In the genomic region with DNA sequence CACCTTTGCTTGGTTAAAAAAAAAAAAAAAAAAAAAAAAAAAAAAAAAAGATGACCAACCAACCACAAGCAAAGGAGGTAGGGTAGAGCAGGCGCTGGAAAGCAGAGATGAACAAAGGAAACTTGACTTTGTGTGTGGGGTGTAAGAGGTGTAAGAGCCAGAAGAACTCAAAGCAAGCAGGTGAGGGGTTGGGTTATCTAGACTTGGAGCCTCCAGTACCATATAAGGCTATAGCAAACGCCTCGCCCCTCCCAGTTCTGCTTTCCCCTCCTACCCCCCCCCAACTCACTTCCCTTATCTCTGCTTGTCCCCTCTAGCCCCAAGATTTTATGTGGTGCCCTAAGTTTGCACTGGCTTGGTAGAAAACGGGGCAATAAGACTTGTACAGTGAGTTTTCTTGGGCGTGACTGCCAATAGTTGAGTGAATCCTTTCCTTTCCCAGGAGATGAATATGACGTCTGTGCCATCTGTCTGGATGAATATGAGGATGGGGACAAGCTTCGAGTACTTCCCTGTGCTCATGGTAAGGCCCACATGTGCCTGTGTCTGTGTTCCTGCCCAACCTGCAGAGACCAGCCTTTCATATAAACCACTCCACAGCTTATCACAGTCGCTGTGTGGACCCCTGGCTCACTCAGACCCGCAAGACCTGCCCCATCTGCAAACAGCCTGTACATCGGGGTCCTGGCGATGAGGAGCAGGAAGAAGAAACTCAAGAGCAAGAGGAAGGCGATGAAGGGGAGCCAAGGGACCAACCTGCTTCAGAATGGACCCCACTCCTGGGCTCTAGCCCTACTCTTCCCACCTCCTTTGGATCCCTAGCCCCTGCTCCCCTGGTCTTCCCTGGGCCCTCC, we compare ENCODE assay signal across 8 mouse cellular contexts. TPM values are rescaled to one million over a fixed set of nuclear protein-coding genes. Genes with fewer than 3 reads are reported as not detected.
DNase-seq lines count a peak whose midpoint lies in the region; ATAC-seq and TF ChIP-seq lines count a peak whose summit lies in the region.

No protein-coding gene starts in this region.

- H3K4me3 ChIP-seq in midbrain, embryonic 10.5 days, result peak overlapping the region; percentile 18; the same call in 1 of the 2 replicates
- H3K4me3 ChIP-seq in midbrain, postnatal 0 days (ENCODE audit: low read depth, low read length), result no peak overlapping the region
- H3K4me3 ChIP-seq in limb, embryonic 12.5 days (replicated peaks), result 0 out of 2 replicates have a peak overlapping the region, but pooled peaks have one; percentile 9
- no peak overlapping the region for H3K4me3 ChIP-seq in midbrain, embryonic 13.5 days (replicated peaks)

- H3K9me3 ChIP-seq in midbrain, embryonic 10.5 days (replicated peaks), result no peaks in the 10 kb centered on the region
- H3K9me3 ChIP-seq in midbrain, postnatal 0 days (ENCODE audit: low read length), result no peaks in the 10 kb centered on the region
- no peaks in the 10 kb centered on the region for H3K9me3 ChIP-seq in limb, embryonic 12.5 days
- H3K9me3 ChIP-seq in midbrain, embryonic 13.5 days, result no peaks in the 10 kb centered on the region

- H3K27ac ChIP-seq in midbrain, embryonic 10.5 days (replicated peaks), result no peak overlapping the region
- no peak overlapping the region for H3K27ac ChIP-seq in midbrain, postnatal 0 days (ENCODE audit: low read depth, low read length)
- peak overlapping the region; percentile 13 for H3K27ac ChIP-seq in limb, embryonic 12.5 days
- H3K27ac ChIP-seq in midbrain, embryonic 13.5 days, result no peak overlapping the region

- no peak for ATAC-seq in midbrain, postnatal 0 days (ENCODE audit: low FRiP score)
- ATAC-seq in limb, embryonic 12.5 days (ENCODE audit: insufficient number of reproducible peaks, insufficient read depth, low FRiP score, low TSS enrichment, low read depth), result no peak
- no peak for ATAC-seq in midbrain, embryonic 13.5 days

- H3K36me3 ChIP-seq in midbrain, embryonic 10.5 days, result peaks cover 55% of the 10 kb centered on the region
- H3K36me3 ChIP-seq in midbrain, postnatal 0 days (ENCODE audit: insufficient read depth, low read length), result peaks cover 27% of the 10 kb centered on the region
- H3K36me3 ChIP-seq in limb, embryonic 12.5 days, result peaks cover 51% of the 10 kb centered on the region
- H3K36me3 ChIP-seq in midbrain, embryonic 13.5 days, result peaks cover 41% of the 10 kb centered on the region

- peak; percentile 21 for DNase-seq in cerebellum, adult 8-10 months
- DNase-seq in cerebellum, postnatal 10 days, result no peak
- DNase-seq in midbrain, embryonic 10.5 days (ENCODE audit: low spot score), result no peak
- no peak for DNase-seq in midbrain, postnatal 0 days (ENCODE audit: low spot score)
- DNase-seq in thymus, postnatal 10 days (ENCODE audit: low spot score in 2 of 2), result peak; percentile 45
- DNase-seq in urinary bladder, postnatal 36 days (ENCODE audit: low spot score in 2 of 2), result no peak

- no peak overlapping the region for H3K9ac ChIP-seq in midbrain, postnatal 0 days (replicated peaks; ENCODE audit: low read length, poor library complexity, severe bottlenecking)
- H3K9ac ChIP-seq in limb, embryonic 12.5 days (replicated peaks), result no peak overlapping the region
- H3K9ac ChIP-seq in midbrain, embryonic 13.5 days (replicated peaks), result no peak overlapping the region

- WGBS in midbrain, embryonic 10.5 days, result 81% methylated on average over 12 of the region's 12 CpGs
- 80% methylated on average over 12 of the region's 12 CpGs for WGBS in midbrain, postnatal 0 days
- 80% methylated on average over 12 of the region's 12 CpGs for WGBS in limb, embryonic 12.5 days
- 84% methylated on average over 12 of the region's 12 CpGs for WGBS in midbrain, embryonic 13.5 days

- no peak for TF ChIP-seq CTCF in midbrain, postnatal 0 days (IDR thresholded peaks at IDR 0.05)

- no peaks in the 10 kb centered on the region for H3K27me3 ChIP-seq in midbrain, embryonic 10.5 days (ENCODE audit: low read depth, poor library complexity, severe bottlenecking)
- no peaks in the 10 kb centered on the region for H3K27me3 ChIP-seq in midbrain, postnatal 0 days (ENCODE audit: insufficient read depth, low read length)
- H3K27me3 ChIP-seq in limb, embryonic 12.5 days, result no peaks in the 10 kb centered on the region
- H3K27me3 ChIP-seq in midbrain, embryonic 13.5 days, result no peaks in the 10 kb centered on the region

- peaks cover 60% of the 10 kb centered on the region for H3K4me1 ChIP-seq in midbrain, embryonic 10.5 days
- H3K4me1 ChIP-seq in midbrain, postnatal 0 days (ENCODE audit: insufficient read depth, low read length), result peaks cover 13% of the 10 kb centered on the region
- H3K4me1 ChIP-seq in limb, embryonic 12.5 days (replicated peaks), result peaks cover 58% of the 10 kb centered on the region
- peaks cover 59% of the 10 kb centered on the region for H3K4me1 ChIP-seq in midbrain, embryonic 13.5 days (replicated peaks)

- no peak overlapping the region for H3K4me2 ChIP-seq in midbrain, postnatal 0 days (ENCODE audit: low read depth, low read length, poor library complexity, severe bottlenecking)
- 0 out of 2 replicates have a peak overlapping the region, but pooled peaks have one; percentile 15 for H3K4me2 ChIP-seq in limb, embryonic 12.5 days
- no peak overlapping the region for H3K4me2 ChIP-seq in midbrain, embryonic 13.5 days (replicated peaks)

RNA-seq across cellular contexts. Expression of a gene that starts 3.3 kb away (rescaled TPM):
- polyA plus RNA-seq in midbrain, embryonic 10.5 days (2016; fragmentation: Nextera tagmentation; extraction: Ambion mirVana), result 142 and 149 TPM in 2 replicates
- total RNA-seq in midbrain, postnatal 0 days (2014; rRNA removed), result 140 and 159 TPM in 2 replicates
- polyA plus RNA-seq in midbrain, postnatal 0 days (2015; fragmentation: Nextera tagmentation; extraction: Ambion mirVana), result 160 and 176 TPM in 2 replicates
- 161 and 163 TPM in 2 replicates for polyA plus RNA-seq in limb, embryonic 12.5 days (2016; fragmentation: Nextera tagmentation; extraction: Ambion mirVana)
- polyA plus RNA-seq in midbrain, embryonic 13.5 days (2015; fragmentation: Nextera tagmentation; extraction: Ambion mirVana), result 169 and 170 TPM in 2 replicates

RNA-seq across cellular contexts. Expression of a gene that starts 3.5 kb away (rescaled TPM):
- polyA plus RNA-seq in midbrain, embryonic 10.5 days (2016; fragmentation: Nextera tagmentation; extraction: Ambion mirVana), result 85.6 and 96.3 TPM in 2 replicates
- total RNA-seq in midbrain, postnatal 0 days (2014; rRNA removed), result 69.1 and 74.4 TPM in 2 replicates
- polyA plus RNA-seq in midbrain, postnatal 0 days (2015; fragmentation: Nextera tagmentation; extraction: Ambion mirVana), result 95.8 and 97.2 TPM in 2 replicates
- polyA plus RNA-seq in limb, embryonic 12.5 days (2016; fragmentation: Nextera tagmentation; extraction: Ambion mirVana), result 95.8 and 104 TPM in 2 replicates
- 111 and 113 TPM in 2 replicates for polyA plus RNA-seq in midbrain, embryonic 13.5 days (2015; fragmentation: Nextera tagmentation; extraction: Ambion mirVana)

RNA-seq across cellular contexts. Expression of a gene that starts 3.9 kb away (rescaled TPM):
- polyA plus RNA-seq in midbrain, embryonic 10.5 days (2016; fragmentation: Nextera tagmentation; extraction: Ambion mirVana), result 1,553 and 1,733 TPM in 2 replicates
- total RNA-seq in midbrain, postnatal 0 days (2014; rRNA removed), result 438 and 486 TPM in 2 replicates
- 600 and 608 TPM in 2 replicates for polyA plus RNA-seq in midbrain, postnatal 0 days (2015; fragmentation: Nextera tagmentation; extraction: Ambion mirVana)
- 1,494 and 1,514 TPM in 2 replicates for polyA plus RNA-seq in limb, embryonic 12.5 days (2016; fragmentation: Nextera tagmentation; extraction: Ambion mirVana)
- 785 and 825 TPM in 2 replicates for polyA plus RNA-seq in midbrain, embryonic 13.5 days (2015; fragmentation: Nextera tagmentation; extraction: Ambion mirVana)

RNA-seq across cellular contexts. Expression of a gene that starts 6.5 kb away (rescaled TPM):
- 22.6 and 32.8 TPM in 2 replicates for polyA plus RNA-seq in midbrain, embryonic 10.5 days (2016; fragmentation: Nextera tagmentation; extraction: Ambion mirVana)
- total RNA-seq in midbrain, postnatal 0 days (2014; rRNA removed), result 7.2 and 9.9 TPM in 2 replicates
- 5.8 and 7.6 TPM in 2 replicates for polyA plus RNA-seq in midbrain, postnatal 0 days (2015; fragmentation: Nextera tagmentation; extraction: Ambion mirVana)
- 34.2 and 38.2 TPM in 2 replicates for polyA plus RNA-seq in limb, embryonic 12.5 days (2016; fragmentation: Nextera tagmentation; extraction: Ambion mirVana)
- 8.0 and 9.5 TPM in 2 replicates for polyA plus RNA-seq in midbrain, embryonic 13.5 days (2015; fragmentation: Nextera tagmentation; extraction: Ambion mirVana)

RNA-seq across cellular contexts. Expression of a gene that starts 11.6 kb away (rescaled TPM):
- 0.44 and 0.48 TPM in 2 replicates for polyA plus RNA-seq in midbrain, embryonic 10.5 days (2016; fragmentation: Nextera tagmentation; extraction: Ambion mirVana)
- total RNA-seq in midbrain, postnatal 0 days (2014; rRNA removed), result not detected in 2 replicates
- 0.16 and 0.29 TPM in 2 replicates for polyA plus RNA-seq in midbrain, postnatal 0 days (2015; fragmentation: Nextera tagmentation; extraction: Ambion mirVana)
- polyA plus RNA-seq in limb, embryonic 12.5 days (2016; fragmentation: Nextera tagmentation; extraction: Ambion mirVana), result 0.22 and 0.31 TPM in 2 replicates
- polyA plus RNA-seq in midbrain, embryonic 13.5 days (2015; fragmentation: Nextera tagmentation; extraction: Ambion mirVana), result 0.17 and 0.26 TPM in 2 replicates

Comparison
In these comparisons a context has a peak if more than half of its experiments do, and no peak if none do; other contexts are left out.
1. DNase-seq: peak in cerebellum, adult 8-10 months (single experiment) and thymus, postnatal 10 days (2 of 2); none in cerebellum, postnatal 10 days (0 of 2), midbrain, embryonic 10.5 days (single experiment), midbrain, postnatal 0 days (single experiment) and urinary bladder, postnatal 36 days (0 of 2).
2. H3K4me3 ChIP-seq: peak in midbrain, embryonic 10.5 days (single experiment) and limb, embryonic 12.5 days (single experiment); none in midbrain, postnatal 0 days (single experiment) and midbrain, embryonic 13.5 days (single experiment).